Mouse (Mus musculus) liver, adult (tissue): ENCODE measurements around the gene Ceacam20.
"Not testable (repeated sequence)": the region's sequence is repeated elsewhere in the genome, so short reads cannot be mapped to it uniquely, and the experiment has no call there.

Source experiments
- GATA4 ChIP-seq: IDR thresholded peaks from 2 replicates; pipeline ENCODE4 v1.6.1; 2014; ENCODE audit warnings: mild to moderate bottlenecking, low read length; ENCODE audit not compliant: insufficient replicate concordance

The Ceacam20 gene

DNA sequence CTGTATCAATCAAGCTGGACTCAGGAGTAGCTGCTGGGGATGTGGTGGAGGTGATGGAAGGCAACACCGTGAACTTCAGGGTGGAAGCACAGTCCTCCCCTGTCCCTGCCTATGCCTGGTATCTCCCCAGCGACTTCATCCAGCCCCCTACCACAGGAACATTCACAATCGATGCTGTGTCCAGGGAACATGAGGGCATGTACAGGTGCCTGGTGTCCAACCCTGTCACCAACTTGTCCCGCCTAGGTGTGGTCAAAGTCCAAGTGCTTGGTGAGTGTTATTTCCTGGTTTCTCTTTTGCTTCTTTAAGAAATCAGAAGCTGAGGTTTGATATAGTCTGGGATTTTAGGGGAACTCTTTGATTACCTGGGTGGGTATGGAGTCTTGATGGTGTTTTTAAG lies 6.3 kb downstream of the Ceacam20 start:
- TF ChIP-seq GATA4, result no peak

- not testable (repeated sequence) for TF ChIP-seq GATA4
Measured at GRCm38 (mm10) chr7:19991165-19991564, 26.0 kb downstream of the Ceacam20 start, which contains the start of gene Nlrp9b. Gene Nlrp9b (plus strand): TSS chr7:19991465.

DNA sequence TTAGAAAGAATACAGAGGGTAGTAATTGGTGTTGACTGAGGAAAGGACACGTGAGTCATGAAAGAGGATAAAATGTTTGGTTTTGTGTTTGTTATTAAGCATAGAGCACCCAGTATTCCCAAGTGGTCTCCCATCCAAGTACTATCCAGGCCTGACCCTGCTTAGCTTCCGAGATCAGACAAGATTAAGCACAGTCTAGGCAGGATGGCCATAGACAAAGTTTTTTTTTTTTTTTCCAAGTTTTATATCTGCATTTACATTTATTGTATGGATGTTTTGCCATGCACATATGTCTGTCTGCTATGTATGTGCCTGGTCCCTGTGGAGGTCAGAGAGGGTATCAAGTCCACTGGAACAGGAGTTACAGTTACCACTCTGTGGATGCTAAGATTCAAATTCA lies 44.8 kb downstream of the Ceacam20 start:
- no peak for TF ChIP-seq GATA4
